Mouse (Mus musculus) stomach, postnatal 0 days (tissue): Measurements from ENCODE around the gene Ppp3r1. TPM values are rescaled to one million over a fixed set of nuclear protein-coding genes. Genes with fewer than 3 reads are reported as not detected.

Source experiments
- ATAC-seq: fragments of 200-750 bp; cut with Nextera tagmentation; 2 replicates; pipeline ENCODE4 v1.8.0; 2017; ENCODE audit not compliant: low FRiP score, low TSS enrichment
- DNase-seq: peaks from one replicate; pipeline ENCODE4 v3.0.0-alpha.2; 2016; ENCODE audit warnings: low spot score
- H3K27ac ChIP-seq: fragments of 300-500 bp; sonication (generic); replicated peaks from 2 replicates; pipeline ENCODE4 v1.5.1; 2014; ENCODE audit warnings: mild to moderate bottlenecking, control low read depth
- H3K27me3 ChIP-seq: fragments of 300-500 bp; sonication (generic); 2 replicates; pipeline ENCODE4 v1.6.1; 2014; ENCODE audit warnings: low read length; ENCODE audit not compliant: control insufficient read depth, insufficient read depth
- H3K36me3 ChIP-seq: fragments of 300-500 bp; sonication (generic); 2 replicates; pipeline ENCODE4 v1.6.1; 2014; ENCODE audit warnings: low read length, mixed read lengths; ENCODE audit not compliant: control insufficient read depth, insufficient read depth
- H3K4me1 ChIP-seq: fragments of 300-500 bp; sonication (generic); replicated peaks from 2 replicates; pipeline ENCODE4 v1.6.1; 2014; ENCODE audit warnings: antibody characterized with exemption; ENCODE audit not compliant: control insufficient read depth, insufficient read depth
- H3K4me2 ChIP-seq: fragments of 300-500 bp; sonication (generic); replicated peaks from 2 replicates; pipeline ENCODE4 v1.6.1; 2014; ENCODE audit warnings: low read depth, mild to moderate bottlenecking, control low read depth, moderate library complexity
- H3K4me3 ChIP-seq: fragments of 300-500 bp; sonication (generic); 2 replicates; pipeline ENCODE4 v1.5.1; 2014; ENCODE audit warnings: low read depth, low read length, control low read depth
- H3K9ac ChIP-seq: fragments of 300-500 bp; sonication (generic); 2 replicates; pipeline ENCODE4 v1.6.1; 2014; ENCODE audit warnings: mild to moderate bottlenecking, low read length, control low read depth, mixed read lengths
- H3K9me3 ChIP-seq: fragments of 300-500 bp; sonication (generic); 2 replicates; pipeline ENCODE4 v1.6.1; 2016; ENCODE audit warnings: low read length; ENCODE audit not compliant: control insufficient read depth
- CTCF ChIP-seq: IDR thresholded peaks from 2 replicates; pipeline ENCODE4 v1.5.1; 2016; ENCODE audit warnings: antibody characterized with exemption, low read depth, mild to moderate bottlenecking, moderate library complexity
- EP300 ChIP-seq: optimal IDR thresholded peaks from 2 replicates; pipeline ENCODE3; 2016; ENCODE audit warnings: antibody characterized with exemption
- WGBS: fragments of 180-500 bp; shearing (Covaris S2); extraction: QIAGEN DNeasy Blood & Tissue Kit; methylation state at CpG from one replicate; pipeline ENCODE4 v1.1.7; 2014; 5-methylcytosine and 5-hydroxymethylcytosine counted together
- polyA plus RNA-seq: library from polyadenylated mRNA; unstranded; fragments of >200 nt; fragmentation: Nextera tagmentation; extraction: Ambion mirVana; gene quantifications from 2 replicates; pipeline ENCODE4 v1.2.1, GENCODE M21; 2015

Ppp3r1 gene
- polyA plus RNA-seq, 1 experiment from 2014 or later, result 77.9 TPM

DNA sequence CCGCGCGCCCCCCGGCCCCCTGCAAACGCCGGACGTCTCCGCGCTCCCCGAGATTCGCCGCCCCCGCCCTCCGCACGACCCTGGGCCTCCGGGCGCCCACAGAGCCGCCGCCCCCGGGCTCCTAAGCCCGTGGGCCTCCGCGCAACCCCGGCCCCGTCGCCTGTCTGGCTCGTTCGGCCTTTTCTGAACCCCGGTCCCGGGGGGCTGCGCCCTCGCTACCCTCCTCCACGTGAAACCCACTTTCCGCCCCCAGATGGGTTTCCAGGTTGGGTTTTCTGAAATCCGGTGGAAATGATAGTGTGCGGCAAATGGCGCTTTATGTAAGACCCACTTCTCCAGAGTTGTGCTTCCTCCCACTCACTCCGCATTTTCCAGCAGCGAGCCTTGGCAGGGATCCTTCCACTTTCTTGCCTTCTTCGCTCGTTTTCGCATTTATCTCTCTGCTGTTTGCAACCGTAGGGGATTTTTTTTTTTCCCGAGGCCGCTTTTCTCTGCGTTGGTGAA lies 727 bp downstream of the Ppp3r1 start:
- peak overlapping the region; percentile 100 for H3K4me3 ChIP-seq
- H3K4me2 ChIP-seq, result peak overlapping the region; percentile 75
- peaks cover 3% of the 10 kb centered on the region; the same call in 1 of the 2 replicates for H3K4me1 ChIP-seq
- DNase-seq, result peak; percentile 56
- ATAC-seq, result peak; percentile 20; the same call in 1 of the 2 replicates
- peak overlapping the region; percentile 99 for H3K9ac ChIP-seq
- peak overlapping the region; percentile 98 for H3K27ac ChIP-seq
- no peaks in the 10 kb centered on the region for H3K27me3 ChIP-seq
- H3K9me3 ChIP-seq, result no peaks in the 10 kb centered on the region
- no peak for TF ChIP-seq CTCF
- TF ChIP-seq EP300, result no peak
- H3K36me3 ChIP-seq, result no peaks in the 10 kb centered on the region
- WGBS, result under 1% methylated on average over 44 of the region's 46 CpGs

DNA sequence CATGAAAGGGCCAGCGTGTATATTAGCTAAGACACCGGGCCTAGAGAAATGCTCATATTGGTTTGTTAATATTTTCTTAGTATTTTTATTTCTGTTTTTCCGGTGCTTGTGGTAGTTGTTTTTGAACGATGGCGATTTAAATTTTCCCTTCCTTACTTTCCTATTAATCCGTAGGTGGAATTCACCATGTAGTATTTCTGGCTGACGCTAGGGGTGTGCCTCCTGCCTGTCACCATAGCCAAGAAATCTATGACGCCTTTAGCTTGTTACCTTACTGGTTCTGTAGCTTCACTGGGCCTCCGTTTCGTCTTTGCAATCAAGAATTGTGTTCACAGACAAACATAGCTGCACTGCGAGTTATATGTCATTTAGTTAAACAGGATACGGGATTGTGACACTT lies 1.2 kb downstream of the Ppp3r1 start:
- Histone ChIP-seq H3K27me3 (no peaks in the 10 kb centered on the region), H3K9ac (peak overlapping the region; percentile 99), H3K9me3 (no peaks in the 10 kb centered on the region), H3K36me3 (no peaks in the 10 kb centered on the region), H3K4me1 (peaks cover 3% of the 10 kb centered on the region; the same call in 1 of the 2 replicates), H3K4me3 (peak overlapping the region; percentile 100), H3K27ac (peak overlapping the region; percentile 98), H3K4me2 (peak overlapping the region; percentile 75)
- no peak for TF ChIP-seq EP300
- TF ChIP-seq CTCF, result peak; percentile 79
- peak; percentile 55 for ATAC-seq
- WGBS, result under 1% methylated on average over 12 of the region's 12 CpGs
- peak; percentile 60 for DNase-seq

DNA sequence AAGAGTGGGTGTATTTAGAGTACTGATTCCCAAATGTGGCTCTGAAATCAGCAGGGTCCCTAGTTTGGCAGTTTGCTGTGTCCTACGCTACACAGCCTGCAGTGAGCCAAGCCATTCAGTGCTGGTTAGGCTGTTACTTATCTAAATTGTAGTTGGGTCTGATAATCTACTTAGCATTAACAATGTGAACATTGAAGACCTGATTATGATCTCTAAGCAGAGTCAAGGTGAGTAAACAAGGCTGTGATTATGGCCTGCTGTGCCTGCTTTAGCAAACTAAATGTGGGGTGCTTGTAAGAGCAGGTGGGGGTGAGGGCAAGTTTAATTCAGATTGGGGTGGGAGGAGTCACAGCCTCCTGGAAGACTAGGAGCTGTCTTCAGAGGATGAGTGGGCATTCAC lies 4.9 kb downstream of the Ppp3r1 start:
- DNase-seq (no peak), ATAC-seq (no peak)
- Histone ChIP-seq H3K27ac (no peak overlapping the region), H3K4me1 (peaks cover 3% of the 10 kb centered on the region; the same call in 1 of the 2 replicates), H3K4me3 (no peak overlapping the region), H3K36me3 (no peaks in the 10 kb centered on the region), H3K27me3 (no peaks in the 10 kb centered on the region), H3K9ac (no peak overlapping the region), H3K4me2 (no peak overlapping the region), H3K9me3 (no peaks in the 10 kb centered on the region)
- WGBS, result 62% methylated on average over 1 of the region's 1 CpGs
- TF ChIP-seq EP300 (no peak), CTCF (no peak)

DNA sequence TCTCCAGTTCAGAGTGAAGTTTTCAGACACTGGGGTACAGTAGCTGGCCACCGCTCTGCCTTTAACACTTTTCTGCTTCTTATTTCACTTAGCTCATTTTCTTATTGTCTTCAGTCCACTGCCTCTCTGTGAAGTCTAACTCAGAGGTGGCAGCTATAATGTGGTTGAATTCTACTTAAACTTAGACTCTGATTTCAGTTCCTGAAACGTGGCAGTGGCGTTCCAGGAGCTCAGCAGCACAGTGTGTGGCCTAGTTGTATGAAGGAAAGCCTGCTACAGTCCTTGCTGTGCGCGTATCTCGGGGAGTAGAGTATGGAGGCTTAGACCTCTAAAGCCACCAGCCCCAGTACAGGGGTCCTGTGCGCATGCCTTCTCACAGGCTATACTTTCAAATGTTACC lies 7.6 kb downstream of the Ppp3r1 start:
- Histone ChIP-seq H3K4me2 (no peak overlapping the region), H3K4me1 (0 out of 2 replicates have a peak, but pooled peaks cover 8% of the 10 kb centered on the region), H3K9me3 (no peaks in the 10 kb centered on the region), H3K9ac (no peak overlapping the region), H3K27me3 (no peaks in the 10 kb centered on the region), H3K4me3 (no peak overlapping the region), H3K36me3 (no peaks in the 10 kb centered on the region), H3K27ac (no peak overlapping the region)
- no peak for DNase-seq
- TF ChIP-seq CTCF (no peak), EP300 (no peak)
- ATAC-seq, result no peak
- 80% methylated on average over 7 of the region's 7 CpGs for WGBS

DNA sequence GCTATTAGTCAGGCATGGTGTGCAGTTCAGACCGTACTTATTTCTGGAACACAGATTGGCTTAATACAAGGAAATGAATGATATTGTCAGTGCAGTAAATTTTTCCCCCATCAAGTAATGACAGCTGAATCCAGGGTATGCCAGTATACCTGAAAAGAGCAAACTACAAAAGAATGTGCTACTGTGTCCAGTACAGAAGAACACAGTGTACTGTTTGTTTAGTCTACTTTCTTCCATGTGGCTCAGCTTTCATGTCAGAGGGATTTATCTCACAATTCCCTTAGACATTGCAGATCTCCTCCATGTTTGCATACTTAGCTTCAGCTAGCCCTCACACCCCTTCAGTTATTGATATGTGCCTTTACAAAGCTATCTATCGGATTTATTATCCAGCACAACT lies 10.2 kb downstream of the Ppp3r1 start:
- Histone ChIP-seq H3K4me1 (0 out of 2 replicates have a peak, but pooled peaks cover 5% of the 10 kb centered on the region), H3K9ac (no peak overlapping the region), H3K36me3 (no peaks in the 10 kb centered on the region), H3K27ac (no peak overlapping the region; the same call in 1 of the 2 replicates), H3K9me3 (no peaks in the 10 kb centered on the region), H3K4me2 (no peak overlapping the region), H3K4me3 (no peak overlapping the region), H3K27me3 (no peaks in the 10 kb centered on the region)
- TF ChIP-seq CTCF (no peak), EP300 (no peak)
- DNase-seq (no peak), ATAC-seq (0 out of 2 replicates have a peak, but pooled peaks have one; percentile 24)
- 39% methylated on average over 2 of the region's 2 CpGs for WGBS

DNA sequence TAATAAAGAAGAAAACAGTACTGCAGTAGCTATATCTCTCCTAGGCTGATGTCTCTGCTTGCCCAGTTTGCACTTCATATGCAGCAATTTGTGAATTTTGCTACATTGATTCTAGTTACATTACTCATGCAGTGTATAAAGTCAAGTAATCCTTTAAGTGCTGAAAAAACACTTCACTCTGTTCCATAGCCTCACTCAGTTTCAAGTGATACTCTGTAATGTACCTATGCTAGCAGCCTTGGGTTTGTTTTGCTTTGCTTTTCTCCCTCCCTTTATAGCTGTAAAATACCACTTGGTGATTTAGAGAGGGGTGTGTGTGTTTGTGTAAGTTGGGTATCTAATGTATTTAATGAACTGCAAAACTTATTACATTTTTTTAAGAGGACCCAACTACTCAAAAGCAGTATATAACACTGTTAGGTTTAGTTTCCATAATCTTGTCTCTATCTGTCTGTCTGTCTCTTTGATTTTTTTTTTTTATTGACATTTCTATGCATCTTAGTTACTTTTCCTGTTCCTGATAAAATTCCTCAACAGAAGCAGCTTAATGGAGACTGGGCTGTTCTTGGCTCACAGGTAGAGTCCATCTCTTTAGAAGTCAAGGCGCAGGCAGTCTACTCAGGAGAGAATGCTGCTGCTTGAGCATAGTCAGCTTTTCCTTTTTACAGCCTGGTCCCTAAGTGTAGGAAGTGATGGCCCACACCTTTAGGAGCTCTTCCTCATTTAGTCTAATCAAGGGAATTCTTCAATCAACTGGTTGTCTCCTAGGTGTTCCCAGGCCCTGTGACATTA lies 12.1 kb downstream of the Ppp3r1 start:
- H3K4me1 ChIP-seq, result 0 out of 2 replicates have a peak, but pooled peaks cover 5% of the 10 kb centered on the region
- no peaks in the 10 kb centered on the region for H3K36me3 ChIP-seq
- TF ChIP-seq EP300 (no peak), CTCF (no peak)
- H3K4me3 ChIP-seq, result no peak overlapping the region
- peak overlapping the region; percentile 45; the same call in 1 of the 2 replicates for H3K27ac ChIP-seq
- no peaks in the 10 kb centered on the region for H3K27me3 ChIP-seq
- DNase-seq, result no peak
- WGBS, result 81% methylated on average over 1 of the region's 1 CpGs
- no peak overlapping the region for H3K9ac ChIP-seq
- no peak for ATAC-seq
- H3K9me3 ChIP-seq, result no peaks in the 10 kb centered on the region
- H3K4me2 ChIP-seq, result no peak overlapping the region
